Mouse (Mus musculus): Measurements from ENCODE around the gene Flad1.

Flad1 gene

GRCm38 (mm10) chr3:89395419-89395805 is 16.3 kb downstream of the Flad1 start:
- DNase-seq: peak in 1 of 2 experiments; percentile 36

- DNase-seq: peak; percentile 89 to 92
These were observed 16.8 kb downstream of the Flad1 start for GRCm38 (mm10) chr3:89394894-89395256.

DNA sequence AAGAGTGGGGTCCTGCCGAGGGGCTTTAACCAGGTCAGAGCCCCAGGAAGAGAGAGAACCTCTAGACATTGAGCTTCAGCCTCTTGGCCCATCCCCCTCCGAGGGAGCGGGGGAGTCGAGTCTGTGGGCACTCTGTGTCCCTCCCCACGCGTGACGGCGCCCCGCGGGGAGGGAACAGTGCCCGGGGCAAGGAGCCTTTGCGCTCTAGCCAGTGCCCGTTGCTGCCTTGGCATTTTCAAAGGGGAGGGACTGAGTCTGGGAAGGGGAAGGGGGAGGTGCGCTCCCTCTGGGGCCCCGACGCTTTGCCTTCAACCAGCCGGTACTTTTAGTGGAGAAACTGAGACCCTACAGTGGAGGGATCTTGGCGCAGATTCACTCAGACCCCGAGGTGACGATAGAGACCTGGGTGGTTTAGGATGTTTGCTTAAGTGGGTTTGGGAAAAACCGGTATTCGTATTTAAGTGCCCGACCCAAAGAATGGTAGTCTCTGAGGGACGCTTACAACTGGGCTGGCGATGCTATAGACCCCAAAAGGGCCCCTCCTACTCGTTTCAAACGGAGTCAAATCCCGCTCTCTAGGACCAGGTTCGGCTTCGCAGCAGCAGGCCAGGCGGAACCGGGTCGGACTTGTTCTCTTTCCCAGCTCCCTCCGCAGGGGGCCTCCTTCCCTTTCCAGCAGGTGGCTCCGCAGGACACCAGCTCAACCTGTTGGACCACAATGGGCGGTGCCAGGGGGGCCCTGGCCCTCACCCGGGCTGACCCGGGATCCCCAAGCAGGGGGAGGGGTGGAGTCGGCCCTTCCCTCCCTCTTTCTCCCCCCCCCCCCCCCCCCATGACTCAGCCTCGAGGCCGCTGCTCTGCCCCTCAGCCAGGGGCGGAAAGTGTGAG is 17.4 kb downstream of the Flad1 start, which contains the start of gene Zbtb7b:
Gene Zbtb7b, minus strand, starts transcription at position 771 of the 888 bp plus-strand sequence.
- DNase-seq: peak; percentile 90 to 92

- peak; percentile 98 to 99 for DNase-seq
These were observed 18.1 kb downstream of the Flad1 start for GRCm38 (mm10) chr3:89393605-89394004.

GRCm38 (mm10) chr3:89392871-89393311 is 18.8 kb downstream of the Flad1 start:
- DNase-seq: peak; percentile 56 to 68

GRCm38 (mm10) chr3:89391663-89392511 is 19.8 kb downstream of the Flad1 start:
- peak; percentile 60 to 73 for DNase-seq

DNA sequence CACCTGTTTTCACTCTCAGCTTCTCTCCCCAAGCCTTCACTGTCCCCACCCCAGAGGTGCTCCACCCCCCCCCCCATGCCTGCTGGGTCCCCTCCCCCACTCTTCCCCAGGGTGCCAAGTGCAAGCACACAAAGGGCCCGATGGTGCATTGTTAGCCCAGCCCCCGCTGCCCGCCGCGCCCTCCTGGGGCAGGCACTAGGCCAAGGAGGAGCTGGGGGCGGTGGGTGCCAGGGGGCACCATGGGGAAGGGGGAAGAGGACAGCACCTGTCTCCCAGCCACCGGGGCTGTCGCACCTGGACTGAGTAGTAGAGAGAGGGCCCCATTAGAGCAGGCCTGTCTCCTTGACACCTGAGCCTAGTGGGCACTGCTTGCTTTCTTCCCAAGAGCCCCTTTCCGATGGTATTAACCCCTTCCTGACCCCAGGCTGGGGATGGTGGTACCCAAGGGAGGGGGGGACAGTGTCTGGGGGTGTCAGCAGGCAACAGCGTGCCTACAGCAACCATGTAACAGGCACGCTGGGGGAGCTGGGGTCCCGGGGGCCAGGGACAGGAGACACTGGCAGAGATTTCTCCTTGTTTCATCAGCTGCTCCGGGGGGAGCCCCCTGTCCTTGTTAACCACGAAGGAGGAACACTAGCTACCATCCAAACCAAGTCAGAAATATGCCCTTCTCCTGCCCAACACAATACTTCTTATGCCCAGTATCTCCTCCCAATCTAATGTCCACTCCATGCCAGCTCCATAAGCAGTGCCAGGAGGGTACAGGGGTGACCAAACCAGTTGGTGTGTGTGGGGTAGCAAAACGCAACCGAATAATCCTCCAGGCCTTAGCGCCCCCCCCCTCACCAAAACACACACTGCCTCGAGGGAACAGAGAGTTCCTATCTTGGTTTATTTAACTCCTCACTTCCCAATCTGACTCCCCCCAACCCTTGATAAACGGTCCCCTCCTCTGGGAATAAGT is 20.7 kb downstream of the Flad1 start:
- DNase-seq: peak; percentile 48 to 69

- DNase-seq: peak; percentile 50 to 51
These were observed 21.6 kb downstream of the Flad1 start for GRCm38 (mm10) chr3:89390111-89390515.

DNA sequence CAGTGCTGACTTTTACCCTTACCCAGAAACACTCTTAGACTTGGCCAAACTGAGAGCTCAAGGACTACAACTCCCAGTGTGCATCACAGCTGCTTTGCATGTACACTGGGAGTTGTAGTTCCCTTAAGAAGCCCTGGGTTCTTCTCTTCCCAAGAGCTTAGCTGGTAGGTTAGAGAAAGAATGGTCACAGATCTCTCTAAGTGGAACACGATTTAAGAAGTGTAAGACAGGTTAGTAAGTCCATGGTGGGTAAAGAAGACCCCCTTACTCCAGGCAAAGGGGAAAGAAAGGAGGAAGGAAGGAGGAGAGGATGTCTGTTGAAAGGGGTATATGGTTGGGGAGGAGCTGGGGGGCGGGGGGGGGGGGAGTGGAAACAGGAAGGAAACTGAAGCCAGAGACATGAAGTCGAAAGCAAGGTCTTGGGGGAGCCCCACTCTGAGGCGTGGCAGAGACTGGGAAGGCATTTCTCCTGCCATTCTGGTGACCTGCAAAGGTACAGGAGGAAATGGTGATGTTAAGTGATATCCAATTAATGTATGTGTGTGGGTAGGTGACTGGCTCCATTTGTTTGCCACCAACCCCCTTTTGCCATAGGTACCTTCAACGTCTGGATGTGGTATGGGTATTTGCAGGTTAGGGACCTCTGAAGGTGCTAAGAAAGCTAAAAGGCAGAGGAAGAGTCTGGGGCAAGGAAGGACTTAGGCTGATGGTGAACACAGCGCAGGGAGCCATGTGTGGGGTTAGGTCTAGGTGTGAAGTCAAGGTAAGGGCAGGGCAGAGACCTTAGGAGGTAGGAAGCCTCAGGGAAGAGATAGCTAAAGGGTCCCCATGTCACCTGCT is 22.5 kb downstream of the Flad1 start:
- peak in 1 of 2 experiments; percentile 30 for DNase-seq

DNA sequence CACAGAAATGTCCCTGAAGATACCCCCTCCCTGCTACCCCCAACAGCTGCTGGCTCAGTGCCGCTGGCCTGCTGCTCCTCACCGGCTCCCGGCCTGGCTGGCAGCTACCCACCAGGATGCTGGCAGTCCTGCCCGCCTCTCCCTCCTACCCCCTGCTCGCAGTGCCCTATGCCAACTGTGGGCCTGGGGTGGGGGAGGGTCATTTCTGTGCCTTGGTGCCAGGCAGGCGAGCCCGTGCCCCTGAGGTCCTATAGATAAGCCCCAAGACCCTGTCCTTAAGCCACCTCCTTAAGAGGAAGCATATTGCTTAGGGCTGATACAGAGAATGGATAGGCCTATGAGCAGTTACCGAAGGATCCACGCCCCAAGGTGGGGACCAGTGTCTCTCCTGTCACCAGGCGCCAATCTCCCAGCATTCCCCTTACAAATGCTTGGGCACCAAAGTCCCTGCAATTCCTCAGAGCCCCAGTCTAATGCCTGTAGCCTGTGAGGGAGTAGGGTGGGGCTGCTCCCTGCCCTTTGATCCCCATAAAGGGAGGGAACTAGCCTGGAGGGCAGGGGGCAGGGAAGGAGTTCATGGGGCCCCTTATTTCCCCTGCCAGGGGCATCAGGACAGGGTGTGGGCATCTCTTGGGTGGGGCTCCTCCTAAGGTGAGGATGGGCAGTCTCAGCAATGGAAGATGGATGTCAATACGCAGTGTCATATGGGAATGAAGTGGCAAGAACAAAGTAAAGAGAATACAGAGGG is 23.4 kb downstream of the Flad1 start:
- peak; percentile 57 to 67 for DNase-seq

DNA sequence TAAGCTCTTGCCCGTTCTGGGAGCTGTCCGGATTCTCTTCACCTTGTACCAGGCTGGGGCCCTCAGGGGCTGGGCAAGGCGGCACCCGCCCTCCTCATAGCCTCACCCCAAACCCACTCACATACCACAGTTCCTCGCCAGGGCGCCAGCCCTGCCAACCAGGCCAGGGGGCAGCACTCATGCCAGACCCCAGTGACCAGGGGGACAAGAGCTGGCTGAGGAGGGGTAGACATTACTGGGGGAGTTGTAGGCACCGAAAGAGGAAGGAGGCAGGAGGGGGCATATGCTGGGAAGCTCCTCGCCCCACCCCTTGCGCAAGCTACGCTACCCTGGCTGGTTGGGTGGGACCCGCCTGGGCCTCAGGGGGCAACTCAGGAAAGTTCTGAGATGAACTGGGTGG is 24.0 kb downstream of the Flad1 start:
- DNase-seq: peak in 1 of 2 experiments; percentile 34

DNA sequence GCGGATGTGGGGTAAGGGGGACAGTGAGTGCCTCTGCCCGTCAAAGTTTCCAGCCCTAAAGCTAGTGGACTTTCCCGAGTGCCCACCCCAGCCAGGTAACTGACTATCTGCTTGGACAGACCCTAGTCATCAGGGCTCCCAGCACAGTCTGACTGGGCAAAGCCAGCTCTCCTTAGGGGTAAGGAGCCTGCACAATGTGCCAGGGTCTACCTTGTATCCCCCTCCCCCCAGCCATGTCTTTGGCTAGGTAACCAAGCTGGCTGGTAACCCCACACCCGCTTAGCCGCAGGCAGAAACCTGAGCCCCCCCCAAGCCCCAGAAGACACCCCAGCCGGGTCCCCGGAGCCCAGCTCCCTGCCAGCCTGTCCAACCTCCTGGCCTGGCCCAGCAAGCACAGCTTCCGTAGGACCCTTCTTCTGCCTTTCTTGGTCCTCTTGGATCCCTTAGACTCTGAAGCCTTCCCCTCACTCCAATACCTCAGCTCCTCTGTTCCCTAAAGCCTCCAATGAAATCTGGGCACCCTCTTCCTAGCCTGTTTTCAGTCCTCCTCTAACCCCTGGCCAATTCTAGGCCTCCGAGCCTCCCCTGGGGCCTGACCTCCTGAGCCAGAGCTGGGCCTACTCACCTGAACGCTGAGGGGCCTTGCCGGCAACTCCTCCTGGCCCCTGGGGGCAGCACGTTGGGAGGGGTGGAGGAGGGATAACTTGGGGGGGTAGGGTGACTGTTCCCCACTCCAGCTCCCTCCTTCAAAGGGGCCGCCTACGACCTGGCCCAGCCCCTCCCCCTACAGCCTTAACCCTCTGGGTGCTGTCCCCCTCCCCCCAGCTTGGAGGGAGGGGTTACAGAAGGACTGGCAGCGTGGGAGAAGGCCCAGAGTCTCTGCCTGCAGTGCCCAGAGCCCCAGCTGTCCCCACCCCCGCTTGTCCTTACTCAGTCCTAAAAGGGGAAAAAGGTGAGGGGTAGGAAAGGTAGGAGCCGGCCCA is 24.9 kb downstream of the Flad1 start:
- DNase-seq: peak in 1 of 2 experiments; percentile 24

DNA sequence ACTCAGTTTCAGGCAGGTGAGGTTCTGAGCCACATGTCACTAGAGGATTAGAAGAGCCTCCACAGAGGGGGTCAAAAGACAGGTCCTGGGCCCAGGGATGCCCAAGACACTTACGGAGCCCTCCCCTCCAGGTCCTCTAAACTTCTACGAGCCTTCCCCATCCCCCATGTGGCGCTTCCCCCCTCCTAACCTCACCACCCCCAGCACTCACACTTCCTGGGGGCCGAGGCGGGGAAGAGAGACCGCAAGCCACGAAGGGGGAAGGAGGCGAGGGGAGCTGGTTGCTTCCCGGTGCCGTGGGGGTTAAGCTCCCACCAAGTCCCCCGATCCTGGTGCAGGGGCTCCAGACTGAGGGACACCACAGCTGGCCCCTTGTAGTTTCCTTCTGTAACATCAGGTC is 26.2 kb downstream of the Flad1 start:
- DNase-seq: no peak

GRCm38 (mm10) chr3:89384331-89385076 is 27.2 kb downstream of the Flad1 start:
- DNase-seq: no peak

DNA sequence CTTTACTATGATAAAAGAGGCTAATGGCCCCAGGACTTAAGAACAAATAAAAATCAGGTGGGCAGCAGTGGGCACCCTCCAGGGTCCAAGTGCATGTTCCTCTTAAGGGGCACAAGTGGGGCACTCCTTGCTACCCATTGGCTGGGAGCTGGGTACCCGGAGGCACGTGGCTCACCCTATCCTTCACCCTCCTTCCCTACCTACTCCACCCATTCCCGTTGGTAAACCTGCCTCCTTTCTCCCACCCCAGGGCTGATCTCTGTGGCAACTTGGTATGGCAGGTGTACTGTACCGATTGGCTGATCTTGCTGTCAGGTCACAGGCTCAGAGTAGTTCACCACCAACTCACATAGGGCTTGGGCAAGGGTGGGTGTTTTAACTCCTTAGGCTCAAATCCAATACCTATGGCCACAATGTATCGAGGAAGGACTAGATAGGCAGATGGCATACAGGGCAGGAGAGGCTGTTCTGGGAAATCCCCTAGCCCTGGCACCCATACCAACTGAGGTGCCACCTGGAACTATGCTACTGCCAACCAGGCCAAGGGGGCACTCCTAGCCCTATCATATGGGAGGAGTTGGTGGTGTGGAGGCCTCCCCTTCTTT is 27.9 kb downstream of the Flad1 start:
- DNase-seq: no peak

- no peak for DNase-seq
These were observed 28.7 kb downstream of the Flad1 start for GRCm38 (mm10) chr3:89382950-89383349.

DNA sequence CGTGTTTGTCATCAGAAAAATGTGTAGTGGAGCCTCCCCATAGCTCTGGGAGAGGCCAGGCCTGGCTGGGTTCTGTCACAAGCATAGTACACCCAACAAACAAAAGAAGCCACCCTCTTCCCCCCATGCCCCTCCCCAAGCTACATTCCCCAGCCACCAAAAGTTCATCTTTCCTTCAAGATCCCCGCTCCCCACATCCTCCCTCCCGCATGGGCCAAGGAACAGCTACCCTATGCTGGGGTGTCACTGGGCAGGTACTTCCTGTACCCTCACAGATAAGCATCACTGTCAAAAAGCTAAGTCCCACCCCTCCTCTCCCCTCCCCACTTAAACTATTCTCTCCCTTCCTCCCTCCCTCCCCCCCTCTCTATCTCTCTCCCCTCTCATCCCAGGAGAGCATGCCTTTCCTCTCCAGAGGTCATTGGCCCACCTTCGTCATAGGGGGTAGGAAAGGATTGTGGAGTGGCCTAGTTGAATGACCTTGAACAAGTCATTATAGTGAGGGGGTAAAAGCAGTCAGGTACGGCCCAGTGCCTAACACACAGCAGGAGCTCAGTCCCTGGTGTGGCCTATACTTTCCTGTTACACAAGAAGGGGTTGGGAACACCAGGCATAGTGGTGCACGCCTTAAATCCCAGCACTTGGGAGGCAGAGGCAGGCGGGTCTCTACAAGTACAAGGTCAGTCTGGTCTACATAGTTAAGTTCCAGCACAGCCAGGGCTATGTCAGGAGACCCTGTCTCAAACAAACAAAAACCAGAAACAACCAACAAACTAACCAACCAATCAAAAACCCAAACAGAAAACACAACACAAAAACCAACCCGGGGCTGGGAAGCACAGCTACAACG is 29.4 kb downstream of the Flad1 start:
- DNase-seq: no peak
